8 mouse cellular contexts compared by ENCODE assay signal in the genomic region with DNA sequence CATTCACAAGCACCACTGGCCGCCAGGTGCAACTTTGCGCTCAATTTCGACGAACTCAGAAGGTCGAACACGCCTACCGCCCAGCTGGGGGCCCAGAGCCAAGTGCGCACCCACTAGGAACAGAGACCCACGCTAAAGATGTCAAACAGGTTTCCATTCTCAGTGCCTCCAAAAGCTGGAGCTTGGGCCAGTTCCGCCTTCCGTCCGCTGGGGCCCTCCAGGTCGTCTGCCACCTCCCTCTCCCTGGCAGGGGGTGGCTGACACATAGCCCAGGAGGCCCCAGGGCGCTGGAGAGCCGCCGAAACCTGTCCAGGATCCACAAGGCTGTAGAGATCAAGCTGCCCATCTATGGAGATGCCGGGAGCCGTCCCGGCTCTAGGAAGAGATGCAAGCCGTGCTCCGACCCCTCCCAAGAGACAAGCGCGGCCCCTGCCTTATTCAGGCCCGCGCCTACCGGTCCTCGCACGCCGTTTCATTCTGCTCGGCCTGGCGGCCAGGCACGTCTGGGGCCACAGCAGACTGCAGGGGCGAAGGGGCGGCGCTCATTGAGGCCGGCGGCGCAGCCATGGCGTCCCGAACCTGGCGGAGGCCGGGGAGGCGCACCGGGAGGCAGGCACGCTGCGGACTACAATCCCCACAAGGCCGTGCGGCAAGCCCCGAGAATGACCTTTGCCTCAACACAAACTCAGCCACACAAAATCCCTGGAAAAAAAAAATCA. TPM values are rescaled to one million over a fixed set of nuclear protein-coding genes. Genes with fewer than 3 reads are reported as not detected.
A peak's percentile ranks its signal among the peaks of the same experiment; 100 is the strongest.
DNase-seq lines count a peak whose midpoint lies in the region; ATAC-seq and TF ChIP-seq lines count a peak whose summit lies in the region.

No protein-coding gene starts in this region.

- peak; percentile 92 for DNase-seq in G1E (ENCODE audit: low spot score)
- DNase-seq in cerebellum, adult 2 months, result peak; percentile 87 to 90
- DNase-seq in heart, postnatal 25 days (ENCODE audit: low spot score), result peak; percentile 71
- DNase-seq in layer of hippocampus, adult 18-20 months (ENCODE audit: low spot score in 2 of 2), result peak; percentile 78 to 90
- DNase-seq in liver, postnatal 0 days, result peak; percentile 90
- DNase-seq in testis, postnatal 10 days (ENCODE audit: low spot score), result peak; percentile 88

- no peak for TF ChIP-seq CTCF in G1E (IDR thresholded peaks at IDR 0.05; ENCODE audit: low read depth, low read length)
- TF ChIP-seq CTCF in cerebellum, adult 2 months (IDR thresholded peaks at IDR 0.05; ENCODE audit: borderline replicate concordance, insufficient read depth, low read depth, low read length), result no peak
- no peak for TF ChIP-seq CTCF in liver, postnatal 0 days (IDR thresholded peaks at IDR 0.05; ENCODE audit: low read depth)

- WGBS in cerebellum, adult 2 months, result under 1% methylated on average over 49 of the region's 49 CpGs
- under 1% methylated on average over 49 of the region's 49 CpGs for WGBS in forebrain, embryonic 15.5 days
- WGBS in liver, postnatal 0 days (ENCODE audit: insufficient replicate concordance), result 1% methylated on average over 49 of the region's 49 CpGs
- under 1% methylated on average over 49 of the region's 49 CpGs for WGBS in neural tube, embryonic 12.5 days

- no peak for TF ChIP-seq EP300 in liver, postnatal 0 days (IDR thresholded peaks at IDR 0.05; ENCODE audit: low read depth)

- H3K9me3 ChIP-seq in G1E (replicated peaks), result no peaks in the 10 kb centered on the region
- no peaks in the 10 kb centered on the region for H3K9me3 ChIP-seq in forebrain, embryonic 15.5 days
- H3K9me3 ChIP-seq in liver, postnatal 0 days (ENCODE audit: low read length), result no peaks in the 10 kb centered on the region
- H3K9me3 ChIP-seq in neural tube, embryonic 12.5 days, result no peaks in the 10 kb centered on the region

- peak overlapping the region; percentile 48 for H3K27ac ChIP-seq in cerebellum, adult 2 months (ENCODE audit: insufficient read depth, low read length)
- peak overlapping the region; percentile 91 for H3K27ac ChIP-seq in forebrain, embryonic 15.5 days (replicated peaks)
- H3K27ac ChIP-seq in liver, postnatal 0 days (ENCODE audit: low read depth), result peak overlapping the region; percentile 93
- H3K27ac ChIP-seq in neural tube, embryonic 12.5 days, result peak overlapping the region; percentile 85

- peak overlapping the region; percentile 82 for H3K9ac ChIP-seq in forebrain, embryonic 15.5 days (replicated peaks)
- H3K9ac ChIP-seq in liver, postnatal 0 days (replicated peaks), result peak overlapping the region; percentile 87
- peak overlapping the region; percentile 86 for H3K9ac ChIP-seq in neural tube, embryonic 12.5 days

- peaks cover 68% of the 10 kb centered on the region for H3K36me3 ChIP-seq in G1E (replicated peaks)
- H3K36me3 ChIP-seq in forebrain, embryonic 15.5 days, result peaks cover 35% of the 10 kb centered on the region
- H3K36me3 ChIP-seq in liver, postnatal 0 days (replicated peaks; ENCODE audit: insufficient read depth, low read length), result peaks cover 21% of the 10 kb centered on the region
- H3K36me3 ChIP-seq in neural tube, embryonic 12.5 days, result peaks cover 32% of the 10 kb centered on the region

- intact Hi-C loops in heart, postnatal 25 days (cut with DNase I), result loop anchor here (2.0 to 5.0 kb wide), 2 partner anchors 61 to 169 kb away; a partner anchor contains a TSS

- H3K27me3 ChIP-seq in G1E (ENCODE audit: insufficient read depth, low read length), result no peaks in the 10 kb centered on the region
- H3K27me3 ChIP-seq in cerebellum, adult 2 months (ENCODE audit: control insufficient read depth, insufficient read depth, low read length), result no peaks in the 10 kb centered on the region
- H3K27me3 ChIP-seq in forebrain, embryonic 15.5 days, result no peaks in the 10 kb centered on the region
- H3K27me3 ChIP-seq in liver, postnatal 0 days (ENCODE audit: insufficient read depth, low read length), result no peaks in the 10 kb centered on the region
- no peaks in the 10 kb centered on the region for H3K27me3 ChIP-seq in neural tube, embryonic 12.5 days (replicated peaks)

- peak; percentile 49; the same call in 1 of the 2 replicates for TF ChIP-seq POLR2A in cerebellum, adult 2 months (IDR thresholded peaks at IDR 0.05; ENCODE audit: borderline replicate concordance, insufficient read depth, low read length)

- peaks cover 74% of the 10 kb centered on the region for H3K4me1 ChIP-seq in G1E (ENCODE audit: insufficient read depth, low read depth, low read length)
- H3K4me1 ChIP-seq in cerebellum, adult 2 months (ENCODE audit: control insufficient read depth, insufficient read depth, low read length), result peaks cover 23% of the 10 kb centered on the region
- H3K4me1 ChIP-seq in forebrain, embryonic 15.5 days, result peaks cover 32% of the 10 kb centered on the region
- H3K4me1 ChIP-seq in liver, postnatal 0 days (ENCODE audit: insufficient read depth), result peaks cover 50% of the 10 kb centered on the region
- H3K4me1 ChIP-seq in neural tube, embryonic 12.5 days, result peaks cover 23% of the 10 kb centered on the region

- peak overlapping the region; percentile 83 for H3K4me3 ChIP-seq in G1E (ENCODE audit: low read depth, low read length)
- peak overlapping the region; percentile 62 for H3K4me3 ChIP-seq in cerebellum, adult 2 months (replicated peaks; ENCODE audit: insufficient read depth, low read depth, low read length)
- peak overlapping the region; percentile 73 for H3K4me3 ChIP-seq in forebrain, embryonic 15.5 days
- H3K4me3 ChIP-seq in liver, postnatal 0 days (ENCODE audit: low read depth, low read length), result peak overlapping the region; percentile 95
- H3K4me3 ChIP-seq in neural tube, embryonic 12.5 days, result peak overlapping the region; percentile 81

- ATAC-seq in G1E (ENCODE audit: extremely low read depth, insufficient number of reproducible peaks, low FRiP score, poor library complexity, severe bottlenecking), result peak; percentile 4; the same call in 1 of the 2 replicates
- ATAC-seq in forebrain, embryonic 15.5 days (replicated peaks), result peak; percentile 85
- ATAC-seq in liver, postnatal 0 days, result peak; percentile 78
- peak; percentile 83 for ATAC-seq in neural tube, embryonic 12.5 days (ENCODE audit: low FRiP score, low read depth)

- peak overlapping the region; percentile 84 for H3K4me2 ChIP-seq in forebrain, embryonic 15.5 days (replicated peaks)
- peak overlapping the region; percentile 98 for H3K4me2 ChIP-seq in liver, postnatal 0 days (ENCODE audit: low read depth, low read length)
- peak overlapping the region; percentile 92 for H3K4me2 ChIP-seq in neural tube, embryonic 12.5 days (replicated peaks)

RNA-seq across cellular contexts. Expression of a gene that starts 3.1 kb away (rescaled TPM):
- total RNA-seq in G1E (2014; fragmentation: Nextera tagmentation) (51.3 and 66.0 TPM in 2 replicates), G1E (2017) (54.9 and 63.9 TPM in 2 replicates)
- polyA plus RNA-seq in G1E (2012), result 46.9 and 63.2 TPM in 2 replicates
- 142 and 149 TPM in 2 replicates for polyA plus RNA-seq in cerebellum, adult 2 months (2012; rRNA removed)
- polyA plus RNA-seq in forebrain, embryonic 15.5 days (2015; fragmentation: Nextera tagmentation; extraction: Ambion mirVana), result 61.0 and 63.8 TPM in 2 replicates
- total RNA-seq in heart, postnatal 25 days (2021), result 10 to 100 TPM; 39.0 to 46.7 TPM
- 10 to 100 TPM; 54.2 to 63.3 TPM for total RNA-seq in layer of hippocampus, adult 18-20 months (2021)
- 20.3 and 22.8 TPM in 2 replicates for polyA plus RNA-seq in liver, postnatal 0 days (2015; fragmentation: Nextera tagmentation; extraction: Ambion mirVana)
- 59.9 and 65.9 TPM in 2 replicates for polyA plus RNA-seq in neural tube, embryonic 12.5 days (2016; fragmentation: Nextera tagmentation; extraction: Ambion mirVana)

RNA-seq across cellular contexts. Expression of a gene that starts 10.1 kb away (rescaled TPM):
- 53.1 and 60.8 TPM in 2 replicates for total RNA-seq in G1E (2014; fragmentation: Nextera tagmentation)
- total RNA-seq in G1E (2017), result 76.4 and 91.9 TPM in 2 replicates
- 20.3 and 27.8 TPM in 2 replicates for polyA plus RNA-seq in G1E (2012)
- 44.2 and 44.6 TPM in 2 replicates for polyA plus RNA-seq in cerebellum, adult 2 months (2012; rRNA removed)
- polyA plus RNA-seq in forebrain, embryonic 15.5 days (2015; fragmentation: Nextera tagmentation; extraction: Ambion mirVana), result 72.1 and 75.4 TPM in 2 replicates
- 10 to 100 TPM; 29.2 to 32.7 TPM for total RNA-seq in heart, postnatal 25 days (2021)
- total RNA-seq in layer of hippocampus, adult 18-20 months (2021), result 10 to 100 TPM; 60.9 to 61.6 TPM
- 16.7 and 17.5 TPM in 2 replicates for polyA plus RNA-seq in liver, postnatal 0 days (2015; fragmentation: Nextera tagmentation; extraction: Ambion mirVana)
- 72.9 and 78.0 TPM in 2 replicates for polyA plus RNA-seq in neural tube, embryonic 12.5 days (2016; fragmentation: Nextera tagmentation; extraction: Ambion mirVana)

RNA-seq across cellular contexts. Expression of a gene that starts 11.0 kb away (rescaled TPM):
- total RNA-seq in G1E (2014; fragmentation: Nextera tagmentation) (19.9 and 40.5 TPM in 2 replicates), G1E (2017) (16.3 and 19.8 TPM in 2 replicates)
- 88.2 and 90.0 TPM in 2 replicates for polyA plus RNA-seq in G1E (2012)
- polyA plus RNA-seq in cerebellum, adult 2 months (2012; rRNA removed), result 55.5 and 55.6 TPM in 2 replicates
- 76.5 and 83.7 TPM in 2 replicates for polyA plus RNA-seq in forebrain, embryonic 15.5 days (2015; fragmentation: Nextera tagmentation; extraction: Ambion mirVana)
- 10 to 100 TPM; 18.3 to 18.7 TPM for total RNA-seq in heart, postnatal 25 days (2021)
- total RNA-seq in layer of hippocampus, adult 18-20 months (2021), result 10 to 100 TPM; 81.0 to 88.4 TPM
- 8.9 and 10.5 TPM in 2 replicates for polyA plus RNA-seq in liver, postnatal 0 days (2015; fragmentation: Nextera tagmentation; extraction: Ambion mirVana)
- 86.5 and 89.6 TPM in 2 replicates for polyA plus RNA-seq in neural tube, embryonic 12.5 days (2016; fragmentation: Nextera tagmentation; extraction: Ambion mirVana)

RNA-seq across cellular contexts. Expression of a gene that starts 17.5 kb away (rescaled TPM):
- 10.6 and 16.1 TPM in 2 replicates for total RNA-seq in G1E (2014; fragmentation: Nextera tagmentation)
- total RNA-seq in G1E (2017), result 2.5 and 3.1 TPM in 2 replicates
- polyA plus RNA-seq in G1E (2012), result 7.6 and 9.7 TPM in 2 replicates
- 61.0 and 62.2 TPM in 2 replicates for polyA plus RNA-seq in cerebellum, adult 2 months (2012; rRNA removed)
- polyA plus RNA-seq in forebrain, embryonic 15.5 days (2015; fragmentation: Nextera tagmentation; extraction: Ambion mirVana), result 110 and 112 TPM in 2 replicates
- total RNA-seq in heart, postnatal 25 days (2021), result 1 to 10 TPM; 1.2 to 1.4 TPM
- 10 to 100 TPM; 12.0 to 13.2 TPM for total RNA-seq in layer of hippocampus, adult 18-20 months (2021)
- polyA plus RNA-seq in liver, postnatal 0 days (2015; fragmentation: Nextera tagmentation; extraction: Ambion mirVana), result 2.1 and 2.3 TPM in 2 replicates
- 107 and 112 TPM in 2 replicates for polyA plus RNA-seq in neural tube, embryonic 12.5 days (2016; fragmentation: Nextera tagmentation; extraction: Ambion mirVana)

Comparison
In these comparisons a context has a peak if more than half of its experiments do, and no peak if none do; other contexts are left out.
1. Peak in every context shown above with its lines: DNase-seq, ATAC-seq, H3K4me3 ChIP-seq and H3K27ac ChIP-seq.
2. ATAC-seq: peak in every context shown above with its lines; median percentile 85 in forebrain, embryonic 15.5 days; 83 in neural tube, embryonic 12.5 days; 78 in liver, postnatal 0 days; 4 in G1E.